Mouse (Mus musculus) left cerebral cortex, postnatal 4 days (tissue): ENCODE results near the gene Gm20388. TPM values are rescaled to one million over a fixed set of nuclear protein-coding genes. Genes with fewer than 3 reads are reported as not detected.
"Not testable (repeated sequence)": the region's sequence is repeated elsewhere in the genome, so short reads cannot be mapped to it uniquely, and the experiment has no call there.

Experiments used
- DNase-seq: peaks from one replicate; pipeline ENCODE4 v3.0.0-alpha.2; 2022
- intact Hi-C: fragments of 180-260 bp; cut with DNase I; formaldehyde crosslinking; loops from one replicate; pipeline ENCODE4 v1.15.1; 2025
- total RNA-seq, 2 experiments: library from RNA; stranded (reverse); gene quantifications; 2 replicates each; pipeline ENCODE4 v1.2.3; 2021

Gm20388 gene
- total RNA-seq, 2 experiments from 2014 or later = 6.5 to 12.8 TPM

GRCm38 (mm10) chr8:124177092-124177491 is 4266.5 kb downstream of the Gm20388 start:
- DNase-seq, intact Hi-C loops: not testable (repeated sequence)

- intact Hi-C loops = no loop called here
- DNase-seq = no peak
Observed at GRCm38 (mm10) chr8:124180681-124181445, 4270.2 kb downstream of the Gm20388 start.

GRCm38 (mm10) chr8:124181751-124182150 is 4271.1 kb downstream of the Gm20388 start:
- DNase-seq = no peak
- intact Hi-C loops = no loop called here

GRCm38 (mm10) chr8:124182224-124182623 is 4271.6 kb downstream of the Gm20388 start:
- peak; percentile 24 for DNase-seq
- intact Hi-C loops = no loop called here

GRCm38 (mm10) chr8:124184078-124184477 is 4273.4 kb downstream of the Gm20388 start:
- DNase-seq = no peak

GRCm38 (mm10) chr8:124184507-124184906 is 4273.9 kb downstream of the Gm20388 start:
- DNase-seq = no peak
- intact Hi-C loops = no loop called here

More at GRCm38 (mm10) chr8:124184078-124184477, 4273.4 kb downstream of the Gm20388 start:
- intact Hi-C loops = no loop called here

- no peak for DNase-seq
- intact Hi-C loops = no loop called here
Observed at GRCm38 (mm10) chr8:124185081-124185480, 4274.4 kb downstream of the Gm20388 start.

GRCm38 (mm10) chr8:124190388-124190787 is 4279.7 kb downstream of the Gm20388 start:
- intact Hi-C loops = no loop called here
- no peak for DNase-seq

- DNase-seq = no peak
- intact Hi-C loops = no loop called here
Observed at GRCm38 (mm10) chr8:124192242-124192641, 4281.6 kb downstream of the Gm20388 start.

GRCm38 (mm10) chr8:124192976-124193375 is 4282.3 kb downstream of the Gm20388 start:
- DNase-seq = peak; percentile 25
- intact Hi-C loops = no loop called here

- intact Hi-C loops = no loop called here
- no peak for DNase-seq
Observed at GRCm38 (mm10) chr8:124193992-124194391, 4283.4 kb downstream of the Gm20388 start.

GRCm38 (mm10) chr8:124196195-124196594 is 4285.6 kb downstream of the Gm20388 start:
- intact Hi-C loops = no loop called here

GRCm38 (mm10) chr8:124196797-124197196 is 4286.2 kb downstream of the Gm20388 start:
- no peak for DNase-seq
- intact Hi-C loops = no loop called here

More at GRCm38 (mm10) chr8:124196195-124196594, 4285.6 kb downstream of the Gm20388 start:
- DNase-seq = no peak

GRCm38 (mm10) chr8:124198230-124198629 is 4287.6 kb downstream of the Gm20388 start:
- DNase-seq = no peak
- intact Hi-C loops = no loop called here

- no peak for DNase-seq
- intact Hi-C loops = no loop called here
Observed at GRCm38 (mm10) chr8:124200400-124200799, 4289.8 kb downstream of the Gm20388 start.

- no peak for DNase-seq
- intact Hi-C loops = no loop called here
Observed at GRCm38 (mm10) chr8:124201706-124202105, 4291.1 kb downstream of the Gm20388 start.

GRCm38 (mm10) chr8:124202895-124203294 is 4292.3 kb downstream of the Gm20388 start:
- DNase-seq = no peak
- intact Hi-C loops = no loop called here

GRCm38 (mm10) chr8:124204001-124204601 is 4293.5 kb downstream of the Gm20388 start:
- peak; percentile 80 for DNase-seq
- intact Hi-C loops = no loop called here

- intact Hi-C loops = no loop called here
- no peak for DNase-seq
Observed at GRCm38 (mm10) chr8:124212148-124212547, 4301.5 kb downstream of the Gm20388 start.

GRCm38 (mm10) chr8:124216951-124217350 is 4306.3 kb downstream of the Gm20388 start:
- intact Hi-C loops = no loop called here
- no peak for DNase-seq

GRCm38 (mm10) chr8:124229883-124230282 is 4319.2 kb downstream of the Gm20388 start:
- intact Hi-C loops = loop anchor here (5.0 kb wide), 3 partner anchors 117 to 178 kb away; no protein-coding TSS in a partner anchor

More at GRCm38 (mm10) chr8:124229883-124230282, 4319.2 kb downstream of the Gm20388 start:
- no peak for DNase-seq
